9 mouse cellular contexts compared by ENCODE assay signal in the genomic region with DNA sequence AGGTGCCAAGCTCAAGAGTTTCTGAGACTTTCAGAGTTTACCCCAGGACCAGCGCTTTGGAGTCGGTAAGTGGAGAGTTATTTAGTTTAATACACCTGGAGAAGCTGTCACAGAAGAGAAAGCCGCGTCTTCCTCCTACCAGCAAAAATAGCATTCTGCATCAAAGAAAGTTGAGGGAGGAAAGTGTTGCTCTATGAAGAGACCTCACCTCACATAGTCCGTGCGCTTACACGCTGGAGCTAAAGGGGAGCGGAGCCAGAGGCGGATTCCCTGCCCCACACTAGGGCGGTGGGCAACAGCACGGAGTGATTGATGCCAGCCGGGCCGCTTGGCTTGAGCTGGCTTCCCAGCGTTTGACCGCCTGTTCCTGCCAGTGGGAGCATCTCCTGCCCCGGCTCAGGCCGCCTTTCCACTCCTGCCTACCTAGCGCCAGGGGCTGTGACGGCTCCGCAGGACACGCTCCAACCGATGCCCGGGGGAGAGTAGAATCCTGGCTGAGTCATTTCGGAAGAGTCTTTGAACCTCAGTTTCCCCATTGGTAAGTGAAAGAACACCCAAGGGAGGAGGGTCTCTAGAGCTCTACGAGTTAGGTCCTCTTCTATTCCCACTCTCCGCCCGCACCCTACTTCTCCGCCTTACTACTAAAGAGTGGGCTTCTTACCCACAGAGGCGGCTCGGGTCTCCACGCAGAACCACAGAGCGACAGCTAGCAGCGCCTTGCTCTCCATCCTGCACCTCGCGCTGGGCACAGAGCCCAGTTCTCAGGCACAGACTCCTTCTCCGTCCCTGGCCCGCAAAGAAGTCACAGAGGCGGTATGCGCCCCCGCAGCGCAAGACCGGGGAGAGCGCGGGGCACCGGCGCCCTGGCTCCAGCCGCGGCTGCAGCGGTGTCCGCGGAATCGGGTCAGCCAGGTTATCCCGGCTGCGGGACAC. TPM values are rescaled to one million over a fixed set of nuclear protein-coding genes. Genes with fewer than 3 reads are reported as not detected.
DNase-seq lines count a peak whose midpoint lies in the region; ATAC-seq and TF ChIP-seq lines count a peak whose summit lies in the region.
"Had no signal": no experiment of that assay in that cellular context is flagged by ENCODE, and none has a peak within 500 bp of the region (broad histone marks: within the 10 kb centered on the region; RNA-seq: fewer than 3 reads in every experiment).

No protein-coding gene starts in this region.

- peak overlapping the region; percentile 47; the same call in 1 of the 2 replicates for H3K9ac ChIP-seq in ES-Bruce4 (ENCODE audit: low read depth, poor library complexity, severe bottlenecking)
- peak overlapping the region; percentile 62 for H3K9ac ChIP-seq in embryonic facial prominence, embryonic 11.5 days (replicated peaks; ENCODE audit: low read length)
- H3K9ac ChIP-seq in hindbrain, embryonic 14.5 days = peak overlapping the region; percentile 60
- H3K9ac ChIP-seq in liver, embryonic 14.5 days (replicated peaks) = no peak overlapping the region; the same call in 1 of the 2 replicates
- H3K9ac ChIP-seq in neural tube, embryonic 15.5 days (replicated peaks) = peak overlapping the region; percentile 47

- peaks cover 13% of the 10 kb centered on the region for H3K27me3 ChIP-seq in ES-Bruce4 (ENCODE audit: control insufficient read depth, insufficient read depth, low read length, poor library complexity, severe bottlenecking)
- peaks cover 25% of the 10 kb centered on the region for H3K27me3 ChIP-seq in embryonic facial prominence, embryonic 11.5 days (ENCODE audit: control insufficient read depth, insufficient read depth, low read length)
- H3K27me3 ChIP-seq in hindbrain, embryonic 14.5 days (ENCODE audit: control insufficient read depth, insufficient read depth, low read length) = peaks cover 58% of the 10 kb centered on the region
- H3K27me3 ChIP-seq in liver, embryonic 14.5 days (ENCODE audit: control insufficient read depth, insufficient read depth, low read length) = peaks cover 47% of the 10 kb centered on the region
- peaks cover 42% of the 10 kb centered on the region for H3K27me3 ChIP-seq in neural tube, embryonic 15.5 days (replicated peaks)

- no peaks in the 10 kb centered on the region for H3K4me1 ChIP-seq in ES-Bruce4 (ENCODE audit: control insufficient read depth, insufficient read depth, low read length)
- peaks cover 5% of the 10 kb centered on the region; the same call in 1 of the 2 replicates for H3K4me1 ChIP-seq in embryonic facial prominence, embryonic 11.5 days (ENCODE audit: control insufficient read depth, insufficient read depth, low read length)
- peaks cover 4% of the 10 kb centered on the region; the same call in 1 of the 2 replicates for H3K4me1 ChIP-seq in hindbrain, embryonic 14.5 days (replicated peaks; ENCODE audit: control insufficient read depth, insufficient read depth, low read length)
- H3K4me1 ChIP-seq in liver, embryonic 14.5 days (replicated peaks; ENCODE audit: control insufficient read depth in 2 of 2, insufficient read depth in 2 of 2, low read length in 1 of 2) = 0 out of 4 replicates have a peak, but pooled peaks cover 0 to 4% of the 10 kb centered on the region in 2 experiments
- peaks cover 19% of the 10 kb centered on the region for H3K4me1 ChIP-seq in neural tube, embryonic 15.5 days

- ATAC-seq in embryonic facial prominence, embryonic 11.5 days (replicated peaks; ENCODE audit: insufficient number of reproducible peaks, low FRiP score, low TSS enrichment, low read depth) = peak; percentile 62
- ATAC-seq in hindbrain, embryonic 14.5 days (ENCODE audit: low FRiP score) = peak; percentile 80; the same call in 1 of the 2 replicates
- peak; percentile 28; the same call in 1 of the 2 replicates for ATAC-seq in liver, embryonic 14.5 days (ENCODE audit: insufficient read depth)
- ATAC-seq in neural tube, embryonic 15.5 days (ENCODE audit: low FRiP score) = peak; percentile 79
- no peak for ATAC-seq in erythroid progenitor cell, adult 5-6 weeks (replicated peaks; ENCODE audit: low FRiP score, poor library complexity, severe bottlenecking)

- WGBS in embryonic facial prominence, embryonic 11.5 days = under 1% methylated on average over 54 of the region's 54 CpGs
- 1% methylated on average over 54 of the region's 54 CpGs for WGBS in hindbrain, embryonic 14.5 days
- under 1% methylated on average over 54 of the region's 54 CpGs for WGBS in liver, embryonic 14.5 days (ENCODE audit: insufficient replicate concordance)
- WGBS in neural tube, embryonic 15.5 days = 2% methylated on average over 54 of the region's 54 CpGs

- TF ChIP-seq EP300 in ES-Bruce4 (IDR thresholded peaks at IDR 0.05; ENCODE audit: insufficient read depth, low read depth, low read length) = no peak
- no peak for TF ChIP-seq EP300 in liver, embryonic 14.5 days (IDR thresholded peaks at IDR 0.05; ENCODE audit: low read depth)

- H3K9me3 ChIP-seq in ES-Bruce4 (replicated peaks; ENCODE audit: control insufficient read depth, insufficient read depth, low read length, poor library complexity, severe bottlenecking) = no peaks in the 10 kb centered on the region
- no peaks in the 10 kb centered on the region for H3K9me3 ChIP-seq in embryonic facial prominence, embryonic 11.5 days (replicated peaks; ENCODE audit: control insufficient read depth, low read length)
- H3K9me3 ChIP-seq in hindbrain, embryonic 14.5 days (ENCODE audit: control insufficient read depth, low read length) = no peaks in the 10 kb centered on the region
- H3K9me3 ChIP-seq in liver, embryonic 14.5 days (ENCODE audit: control insufficient read depth, low read length) = no peaks in the 10 kb centered on the region
- no peaks in the 10 kb centered on the region for H3K9me3 ChIP-seq in neural tube, embryonic 15.5 days (replicated peaks)

- no peak overlapping the region for H3K27ac ChIP-seq in ES-Bruce4 (ENCODE audit: insufficient read depth, low read length)
- H3K27ac ChIP-seq in embryonic facial prominence, embryonic 11.5 days (replicated peaks; ENCODE audit: low read depth, low read length) = no peak overlapping the region
- H3K27ac ChIP-seq in hindbrain, embryonic 14.5 days = peak overlapping the region; percentile 41; the same call in 1 of the 2 replicates
- no peak overlapping the region for H3K27ac ChIP-seq in liver, embryonic 14.5 days
- peak overlapping the region; percentile 58; the same call in 1 of the 2 replicates for H3K27ac ChIP-seq in neural tube, embryonic 15.5 days (replicated peaks)

- no peak for TF ChIP-seq CTCF in ES-Bruce4 (IDR thresholded peaks at IDR 0.05; ENCODE audit: low read depth, low read length)
- no peak for TF ChIP-seq CTCF in liver, embryonic 14.5 days (IDR thresholded peaks at IDR 0.05; ENCODE audit: low read depth)

- H3K4me2 ChIP-seq in embryonic facial prominence, embryonic 11.5 days (ENCODE audit: low read depth, low read length) = peak overlapping the region; percentile 99
- peak overlapping the region; percentile 98 for H3K4me2 ChIP-seq in hindbrain, embryonic 14.5 days (replicated peaks)
- peak overlapping the region; percentile 63 for H3K4me2 ChIP-seq in liver, embryonic 14.5 days (ENCODE audit: low read depth)
- peak overlapping the region; percentile 99 for H3K4me2 ChIP-seq in neural tube, embryonic 15.5 days

- peak overlapping the region; percentile 83 for H3K4me3 ChIP-seq in ES-Bruce4 (ENCODE audit: low read depth, low read length)
- peak overlapping the region; percentile 62 for H3K4me3 ChIP-seq in embryonic facial prominence, embryonic 11.5 days (ENCODE audit: low read depth, low read length)
- H3K4me3 ChIP-seq in hindbrain, embryonic 14.5 days (replicated peaks; ENCODE audit: low read length) = peak overlapping the region; percentile 53
- H3K4me3 ChIP-seq in liver, embryonic 14.5 days (ENCODE audit: insufficient read depth in 1 of 2, low read depth in 2 of 2, low read length in 2 of 2) = peak overlapping the region; percentile 37 to 53
- peak overlapping the region; percentile 63 for H3K4me3 ChIP-seq in neural tube, embryonic 15.5 days (replicated peaks)

- peak; percentile 18 to 25 for DNase-seq in heart, adult 18-20 months
- no peak for DNase-seq in heart, adult 11 months
- DNase-seq in embryonic facial prominence, embryonic 11.5 days (ENCODE audit: low spot score) = peak; percentile 21
- DNase-seq in hindbrain, embryonic 14.5 days (ENCODE audit: low spot score) = peak; percentile 35
- no peak for DNase-seq in liver, embryonic 14.5 days (ENCODE audit: low read depth in 3 of 3, low spot score in 3 of 3)

- H3K36me3 ChIP-seq in ES-Bruce4 (ENCODE audit: control insufficient read depth, insufficient read depth, low read length, poor library complexity, severe bottlenecking) = no peaks in the 10 kb centered on the region
- no peaks in the 10 kb centered on the region for H3K36me3 ChIP-seq in embryonic facial prominence, embryonic 11.5 days (replicated peaks; ENCODE audit: control insufficient read depth, insufficient read depth, low read depth, low read length)
- H3K36me3 ChIP-seq in hindbrain, embryonic 14.5 days (replicated peaks; ENCODE audit: control insufficient read depth, insufficient read depth) = no peaks in the 10 kb centered on the region
- H3K36me3 ChIP-seq in liver, embryonic 14.5 days (replicated peaks; ENCODE audit: control insufficient read depth, insufficient read depth, low read depth) = no peaks in the 10 kb centered on the region
- no peaks in the 10 kb centered on the region for H3K36me3 ChIP-seq in neural tube, embryonic 15.5 days

- no peak for TF ChIP-seq POLR2A in ES-Bruce4 (IDR thresholded peaks at IDR 0.05; ENCODE audit: insufficient read depth, low read length)

RNA-seq across cellular contexts. Expression of a gene that starts 0.6 kb away (rescaled TPM):
- 10 to 100 TPM; 48.5 to 69.9 TPM for total RNA-seq in heart, adult 18-20 months (2021)
- polyA plus RNA-seq in ES-Bruce4 (2011; ENCODE audit: insufficient read depth, insufficient read length, low read depth, missing spikeins) = 0.46 and 0.52 TPM in 2 replicates
- polyA plus RNA-seq in embryonic facial prominence, embryonic 11.5 days (2014; fragmentation: Nextera tagmentation; extraction: Ambion mirVana) = 22.4 and 26.7 TPM in 2 replicates
- polyA plus RNA-seq in hindbrain, embryonic 14.5 days (2014; fragmentation: Nextera tagmentation; extraction: Ambion mirVana) = 25.8 and 29.0 TPM in 2 replicates
- polyA plus RNA-seq in liver, embryonic 14.5 days (2012; rRNA removed) = 3.1 and 3.8 TPM in 2 replicates
- polyA plus RNA-seq in liver, embryonic 14.5 days (2014; fragmentation: Nextera tagmentation; extraction: Ambion mirVana) = 5.2 and 5.7 TPM in 2 replicates
- 20.0 and 22.6 TPM in 2 replicates for polyA plus RNA-seq in neural tube, embryonic 15.5 days (2015; fragmentation: Nextera tagmentation; extraction: Ambion mirVana)
- not detected in 2 replicates for total RNA-seq in erythroid progenitor cell, adult 5-6 weeks (2015; ENCODE audit: low replicate concordance)
- 0.08 and 0.26 TPM in 2 replicates for total RNA-seq in erythroid progenitor cell, adult 5-6 weeks (2017; ENCODE audit: low replicate concordance)
- total RNA-seq: MEL had no signal

Comparison
In these comparisons a context has a peak if more than half of its experiments do, and no peak if none do; other contexts are left out.
1. DNase-seq: peak in heart, adult 18-20 months (2 of 2), embryonic facial prominence, embryonic 11.5 days (single experiment) and hindbrain, embryonic 14.5 days (single experiment); none in heart, adult 11 months (single experiment) and liver, embryonic 14.5 days (0 of 3).
2. H3K27ac ChIP-seq: peak in hindbrain, embryonic 14.5 days (single experiment) and neural tube, embryonic 15.5 days (single experiment); none in ES-Bruce4 (single experiment), embryonic facial prominence, embryonic 11.5 days (single experiment) and liver, embryonic 14.5 days (single experiment).
3. Peak in every context shown above with its lines, with median percentiles within 50 percentile points of each other: H3K4me3 ChIP-seq and H3K4me2 ChIP-seq.